Mouse (Mus musculus) hematopoietic stem cell, adult 5-6 weeks (primary cell): ENCODE data around the gene March6. TPM values are rescaled to one million over a fixed set of nuclear protein-coding genes. Genes with fewer than 3 reads are reported as not detected.

ENCODE experiments used
- ATAC-seq, 2 experiments: fragments of 125-278 bp in 1 of 2; replicated peaks in 1 of 2; 2 replicates each; pipeline ENCODE4 v1.8.0; 2016 to 2017; ENCODE audit warnings: inconsistent platforms in 2 of 2, mild to moderate bottlenecking in 2 of 2, moderate number of reproducible peaks in 2 of 2, low read depth in 1 of 2, moderate TSS enrichment in 1 of 2; ENCODE audit not compliant: low FRiP score in 2 of 2, poor library complexity in 2 of 2, severe bottlenecking in 2 of 2, insufficient read depth in 1 of 2, low TSS enrichment in 1 of 2
- total RNA-seq: library from RNA; stranded (forward); fragments of 172-1452, 232-1000 nt; gene quantifications from 2 replicates; pipeline ENCODE4 v1.2.3, GENCODE M21; 2017

Gene March6
- total RNA-seq: 59.5 and 62.7 TPM in 2 replicates

GRCm38 (mm10) chr15:31530659-31531445 lies at the start of gene March6:
Gene March6, minus strand, starts transcription at chr15:31531053.
- peak; percentile 34 to 54 for ATAC-seq

DNA sequence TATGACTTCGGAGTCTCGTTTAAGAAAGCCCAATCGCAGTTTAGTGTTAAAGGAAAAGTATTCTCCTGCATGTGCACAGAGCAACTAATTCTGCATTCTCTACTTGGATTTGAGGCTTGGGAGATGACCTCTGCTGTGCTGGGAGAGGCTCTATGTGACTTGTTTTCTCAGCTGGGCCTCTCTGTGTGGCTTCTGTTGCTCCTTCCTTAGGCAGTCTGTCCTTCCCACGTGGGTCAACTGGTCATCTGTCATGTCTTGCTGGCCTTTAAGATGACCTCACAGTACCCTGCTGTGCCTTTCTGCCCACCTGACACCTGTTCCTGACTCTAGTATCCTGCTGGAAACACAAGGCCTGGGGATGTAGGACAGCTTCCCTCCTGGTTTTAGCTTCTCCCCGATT lies 45.2 kb upstream of the March6 start:
- no peak for ATAC-seq

DNA sequence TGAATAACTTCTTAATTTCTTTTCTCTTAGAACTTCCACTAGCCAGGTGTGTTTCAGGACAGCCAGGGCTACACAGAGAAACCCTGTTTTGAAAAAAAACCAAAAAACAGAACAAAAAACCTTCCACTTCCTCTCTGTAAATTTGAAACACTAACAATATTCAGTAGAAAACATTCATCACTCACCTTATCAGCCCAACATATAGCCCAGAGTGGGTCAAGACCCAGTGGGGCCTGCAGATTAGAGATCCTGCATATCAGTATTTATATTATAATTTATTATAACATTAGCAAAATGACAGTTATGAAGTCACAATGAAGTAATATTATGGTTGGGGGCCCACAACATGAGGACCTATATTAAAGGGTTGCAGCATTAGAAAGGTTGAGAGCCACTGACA lies 42.8 kb upstream of the March6 start:
- no peak for ATAC-seq

DNA sequence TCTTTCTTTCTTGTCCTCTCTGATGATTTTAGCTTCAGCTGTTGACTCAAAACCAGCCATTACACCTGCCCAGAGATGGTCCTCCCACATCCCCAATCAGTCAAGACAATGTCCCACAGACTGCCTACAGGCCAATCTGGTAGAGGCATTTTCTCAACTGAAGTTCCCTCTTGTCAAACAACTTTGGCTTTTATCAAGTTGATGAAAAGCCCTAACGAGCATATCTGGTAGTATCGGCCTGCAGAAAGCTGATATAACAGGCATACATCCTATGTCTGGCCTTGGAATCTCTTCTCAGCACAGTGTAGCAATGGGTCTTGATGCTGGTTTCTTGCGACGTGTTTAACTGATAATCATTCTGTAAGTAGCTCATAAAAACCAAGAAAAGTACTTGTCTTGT lies 42.4 kb upstream of the March6 start:
- ATAC-seq: no peak

GRCm38 (mm10) chr15:31571906-31572722 lies 41.3 kb upstream of the March6 start:
- peak; percentile 40 to 76; a peak in 3 of 4 replicates for ATAC-seq

DNA sequence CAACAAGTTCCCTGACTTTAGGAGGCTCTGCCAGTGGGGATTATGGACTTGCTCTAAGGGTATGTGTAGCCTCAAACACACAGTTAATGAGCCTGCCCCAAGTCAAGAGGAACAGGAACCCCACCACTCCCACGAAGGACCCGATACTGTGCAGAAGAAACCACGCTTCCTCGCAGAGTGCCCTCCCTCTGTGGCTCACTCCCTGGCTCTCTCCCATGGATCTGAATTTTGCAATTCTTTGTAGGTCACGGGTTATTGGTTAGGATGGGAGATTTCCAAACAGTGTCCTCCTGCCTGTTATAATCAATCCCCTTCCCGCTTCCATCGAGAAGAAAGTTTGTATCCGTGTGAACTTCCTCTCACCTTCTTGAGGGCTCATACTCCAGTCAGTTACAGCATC lies 40.1 kb upstream of the March6 start:
- 0 out of 4 replicates have a peak, but pooled peaks of 1 of the 2 experiments have one; percentile 43 for ATAC-seq

- no peak for ATAC-seq
These were observed 38.6 kb upstream of the March6 start for GRCm38 (mm10) chr15:31569325-31570022.

DNA sequence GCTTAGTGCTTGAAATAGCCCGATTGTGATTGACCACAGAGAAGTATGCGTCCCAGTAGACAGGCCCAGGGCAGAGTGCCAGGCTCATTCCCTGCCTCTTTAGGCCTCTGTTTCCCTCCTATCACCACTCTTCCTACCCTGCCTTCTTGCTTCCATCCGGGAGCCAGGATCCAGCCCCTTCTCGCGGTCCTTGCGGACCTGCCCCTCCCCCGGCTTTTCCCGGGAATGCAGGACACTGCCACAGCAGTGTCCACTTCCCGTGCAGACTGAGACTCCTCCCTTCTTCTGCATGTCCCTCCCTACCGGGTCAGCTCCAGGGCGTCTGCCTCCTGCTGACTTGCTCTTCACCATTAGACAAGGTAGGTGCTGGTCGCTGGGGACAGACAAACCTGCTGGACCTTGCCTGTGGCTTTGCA lies 37.7 kb upstream of the March6 start:
- no peak for ATAC-seq

GRCm38 (mm10) chr15:31567431-31567830 lies 36.6 kb upstream of the March6 start:
- no peak for ATAC-seq

- no peak for ATAC-seq
These were observed 34.9 kb upstream of the March6 start for GRCm38 (mm10) chr15:31565786-31566185.

GRCm38 (mm10) chr15:31565184-31565583 lies 34.3 kb upstream of the March6 start, which contains the start of gene Cmbl:
Gene Cmbl, plus strand, starts transcription at chr15:31565389.
- ATAC-seq: no peak

GRCm38 (mm10) chr15:31563577-31564546 lies 33.0 kb upstream of the March6 start:
- ATAC-seq: peak in 1 of 2 experiments; percentile 53; a peak in 2 of 4 replicates

DNA sequence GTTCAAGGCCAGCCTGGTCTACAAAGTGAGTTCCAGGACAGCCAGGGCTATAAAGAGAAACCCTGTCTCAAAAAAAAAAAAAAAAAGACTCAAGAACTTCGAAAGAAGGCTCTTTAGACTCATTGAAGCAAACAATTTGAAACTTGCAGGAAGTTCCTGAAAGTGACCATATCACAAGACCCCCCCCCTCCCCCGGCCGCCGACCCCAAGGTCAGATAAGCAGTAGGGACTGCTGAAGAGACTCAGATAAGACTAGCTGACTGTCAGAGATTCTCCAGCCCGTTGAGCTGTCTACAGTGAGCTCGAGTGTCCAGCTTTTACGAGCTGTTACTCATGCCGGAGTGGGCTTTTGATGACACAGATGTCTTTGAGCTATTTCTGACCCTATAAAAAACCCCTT lies 32.0 kb upstream of the March6 start:
- ATAC-seq: no peak

DNA sequence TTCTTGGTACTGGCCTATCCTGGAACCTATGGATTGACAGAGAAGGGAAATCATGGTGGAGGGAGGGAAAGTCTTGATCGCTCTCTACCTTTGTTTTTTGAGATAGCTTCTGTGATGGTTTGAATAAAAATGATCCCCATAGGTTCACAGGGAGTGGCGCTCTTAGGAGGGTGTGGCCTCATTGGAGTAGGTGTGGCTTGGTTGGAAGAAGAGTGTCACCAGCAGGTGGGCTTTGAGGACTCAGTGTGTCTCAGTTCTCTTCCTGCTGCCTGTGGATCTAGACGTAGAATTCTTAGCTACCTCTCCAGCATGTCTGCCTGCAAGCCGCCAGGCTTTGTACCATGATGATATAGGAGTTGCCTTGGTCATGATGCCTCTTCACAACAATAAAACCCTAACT lies 31.1 kb upstream of the March6 start:
- no peak for ATAC-seq

DNA sequence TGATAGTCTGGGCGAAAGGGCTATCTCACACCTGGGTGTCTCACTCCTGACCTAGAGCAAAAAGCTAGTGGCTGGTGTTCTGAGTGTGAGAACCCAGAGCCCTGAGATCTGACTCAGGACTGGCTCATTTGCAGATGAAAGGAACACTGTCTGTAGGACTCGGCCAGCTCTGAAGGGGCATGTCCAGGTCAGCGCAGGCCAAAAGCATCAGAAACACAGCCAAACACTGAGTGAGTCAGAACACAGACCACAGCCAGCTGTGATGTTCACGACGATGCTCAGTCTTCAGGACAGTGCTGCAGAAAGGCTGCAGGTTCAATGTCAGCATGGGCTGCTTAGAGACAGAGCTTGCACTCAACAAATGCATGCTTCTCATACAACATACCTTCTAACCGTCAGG lies 30.5 kb upstream of the March6 start:
- ATAC-seq: no peak

DNA sequence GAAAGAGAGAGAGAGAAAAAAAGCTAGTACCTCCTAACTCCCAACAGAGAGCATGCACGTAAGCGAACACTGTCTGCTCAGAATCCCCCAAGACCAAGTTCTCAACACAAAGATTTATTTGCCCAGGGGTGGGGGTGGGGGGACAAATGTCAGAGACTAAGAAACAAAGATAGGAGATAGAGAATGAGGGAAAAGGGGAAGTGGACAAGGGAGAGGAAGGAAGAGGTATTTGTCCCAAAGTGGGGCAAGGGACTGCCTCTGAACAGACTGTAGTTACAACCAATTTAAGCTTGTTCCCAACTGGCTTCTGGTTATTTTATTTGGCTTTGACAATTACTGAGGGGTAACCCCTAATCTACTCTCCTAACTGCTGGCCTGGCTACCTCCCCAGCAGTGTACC lies 24.0 kb upstream of the March6 start:
- peak; percentile 51 to 59; a peak in 3 of 4 replicates for ATAC-seq

GRCm38 (mm10) chr15:31550381-31550780 lies 19.5 kb upstream of the March6 start:
- ATAC-seq: no peak
